Mouse (Mus musculus) G1E (cell line): ENCODE measurements around the gene Ak1. TPM values are rescaled to one million over a fixed set of nuclear protein-coding genes. Genes with fewer than 3 reads are reported as not detected.

ENCODE experiments used
- ATAC-seq: 2 replicates; pipeline ENCODE4 v1.8.0; 2016; ENCODE audit warnings: mild to moderate bottlenecking; ENCODE audit not compliant: insufficient number of reproducible peaks, poor library complexity, low FRiP score, severe bottlenecking; ENCODE audit errors: extremely low read depth
- DNase-seq: peaks from one replicate; pipeline ENCODE4 v3.0.0; 2012; ENCODE audit warnings: low spot score
- H3K27me3 ChIP-seq: 2 replicates; pipeline ENCODE4 v1.6.1; 2012; ENCODE audit warnings: mild to moderate bottlenecking, low read length, inconsistent platforms; ENCODE audit not compliant: insufficient read depth
- H3K36me3 ChIP-seq: replicated peaks from 2 replicates; pipeline ENCODE3; 2012; ENCODE audit warnings: mild to moderate bottlenecking, inconsistent platforms
- H3K4me1 ChIP-seq: 2 replicates; pipeline ENCODE4 v1.6.1; 2012; ENCODE audit warnings: low read depth, low read length, inconsistent platforms, mixed read lengths; ENCODE audit not compliant: insufficient read depth
- H3K4me3 ChIP-seq: 2 replicates; pipeline ENCODE4 v1.5.1; 2012; ENCODE audit warnings: low read depth, mild to moderate bottlenecking, inconsistent platforms, low read length, moderate library complexity, mixed read lengths
- H3K9me3 ChIP-seq: replicated peaks from 2 replicates; pipeline ENCODE4 v1.6.1; 2012; ENCODE audit warnings: inconsistent platforms
- CTCF ChIP-seq: IDR thresholded peaks from 2 replicates; pipeline ENCODE4 v1.5.1; 2012; ENCODE audit warnings: low read depth, low read length, inconsistent platforms, mixed read lengths
- GATA1 ChIP-seq: IDR thresholded peaks from 2 replicates; pipeline ENCODE4 v1.6.1; 2012; ENCODE audit warnings: borderline replicate concordance, low read length, inconsistent platforms, mixed read lengths
- GATA2 ChIP-seq: IDR thresholded peaks from 2 replicates; pipeline ENCODE4 v1.6.1; 2012; ENCODE audit warnings: low read depth, low read length, inconsistent platforms, borderline replicate concordance
- POLR2AphosphoS5 ChIP-seq: IDR thresholded peaks from 2 replicates; pipeline ENCODE4 v1.6.1; 2012; ENCODE audit warnings: low read depth, low read length, inconsistent platforms; ENCODE audit not compliant: insufficient replicate concordance
- TAL1 ChIP-seq: conservative IDR thresholded peaks from 2 replicates; pipeline ENCODE4 v1.6.1; 2012; ENCODE audit warnings: low read depth, low read length, inconsistent platforms, mixed read lengths
- polyA plus RNA-seq: library from polyadenylated mRNA; stranded (reverse); fragments of >175 nt; gene quantifications from 2 replicates; pipeline ENCODE4 v1.2.3, GENCODE M21; 2012
- total RNA-seq, 2 experiments: library from RNA; stranded (forward) in 1 of 2; stranded (reverse) in 1 of 2; fragments of 200-1000 nt in 1 of 2; fragments of >200 nt in 1 of 2; fragmentation: Nextera tagmentation in 1 of 2; gene quantifications; 2 replicates each; pipeline ENCODE4 v1.2.3; 2014 to 2017

Ak1 gene
- total and polyA plus RNA-seq, 3 experiments = 0.44 to 0.56 TPM; not detected in 1

DNA sequence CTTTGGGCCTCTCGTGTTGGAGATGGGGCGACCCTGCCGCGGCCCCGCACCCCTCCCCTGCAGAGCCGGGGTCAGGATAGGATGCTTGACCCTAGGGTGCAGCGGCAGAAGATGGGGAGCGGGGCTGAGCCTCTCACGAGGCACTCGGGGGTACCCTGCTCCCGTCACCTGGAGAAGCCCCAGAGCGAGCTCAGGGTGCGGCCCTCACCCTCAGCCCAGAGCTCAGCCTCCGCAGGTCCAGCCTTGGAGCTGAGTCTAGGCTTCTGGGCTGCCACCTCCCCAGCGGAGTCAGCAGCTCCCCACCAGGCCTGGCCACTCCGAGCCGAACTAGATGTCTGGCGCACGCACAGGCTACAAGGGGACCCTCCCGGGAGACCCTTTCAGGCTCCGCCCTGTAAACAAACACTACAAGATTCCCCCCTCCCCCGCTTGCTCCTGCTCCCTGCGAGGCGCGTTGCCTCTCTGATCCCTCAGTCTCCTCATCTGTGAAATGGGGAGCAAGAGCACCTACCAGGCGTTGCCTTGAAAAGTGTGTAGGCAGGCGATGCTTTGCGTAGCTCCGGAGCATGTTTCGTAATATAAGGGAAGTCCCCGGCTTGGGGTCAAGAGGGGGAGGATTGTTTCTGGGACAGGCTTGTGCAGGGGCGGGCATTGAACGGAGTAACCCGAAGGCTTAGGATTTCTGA lies 14.2 kb upstream of the Ak1 start:
- H3K9me3 ChIP-seq = no peaks in the 10 kb centered on the region
- H3K27me3 ChIP-seq = no peaks in the 10 kb centered on the region
- peak overlapping the region; percentile 80 for H3K4me3 ChIP-seq
- ATAC-seq = no peak
- peak; percentile 53 for DNase-seq
- H3K4me1 ChIP-seq = peaks cover 69% of the 10 kb centered on the region
- peaks cover 27% of the 10 kb centered on the region for H3K36me3 ChIP-seq
- TF ChIP-seq CTCF = no peak

GRCm38 (mm10) chr2:32608141-32608777 lies 13.3 kb upstream of the Ak1 start:
- H3K36me3 ChIP-seq = peaks cover 35% of the 10 kb centered on the region
- no peak for TF ChIP-seq CTCF
- no peak for TF ChIP-seq TAL1
- no peak for TF ChIP-seq GATA1
- TF ChIP-seq GATA2 = no peak
- no peak for TF ChIP-seq POLR2AphosphoS5
- ATAC-seq (peak; percentile 79), DNase-seq (peak; percentile 93)
- no peaks in the 10 kb centered on the region for H3K9me3 ChIP-seq
- no peaks in the 10 kb centered on the region for H3K27me3 ChIP-seq
- peaks cover 65% of the 10 kb centered on the region for H3K4me1 ChIP-seq
- peak overlapping the region; percentile 80 for H3K4me3 ChIP-seq

DNA sequence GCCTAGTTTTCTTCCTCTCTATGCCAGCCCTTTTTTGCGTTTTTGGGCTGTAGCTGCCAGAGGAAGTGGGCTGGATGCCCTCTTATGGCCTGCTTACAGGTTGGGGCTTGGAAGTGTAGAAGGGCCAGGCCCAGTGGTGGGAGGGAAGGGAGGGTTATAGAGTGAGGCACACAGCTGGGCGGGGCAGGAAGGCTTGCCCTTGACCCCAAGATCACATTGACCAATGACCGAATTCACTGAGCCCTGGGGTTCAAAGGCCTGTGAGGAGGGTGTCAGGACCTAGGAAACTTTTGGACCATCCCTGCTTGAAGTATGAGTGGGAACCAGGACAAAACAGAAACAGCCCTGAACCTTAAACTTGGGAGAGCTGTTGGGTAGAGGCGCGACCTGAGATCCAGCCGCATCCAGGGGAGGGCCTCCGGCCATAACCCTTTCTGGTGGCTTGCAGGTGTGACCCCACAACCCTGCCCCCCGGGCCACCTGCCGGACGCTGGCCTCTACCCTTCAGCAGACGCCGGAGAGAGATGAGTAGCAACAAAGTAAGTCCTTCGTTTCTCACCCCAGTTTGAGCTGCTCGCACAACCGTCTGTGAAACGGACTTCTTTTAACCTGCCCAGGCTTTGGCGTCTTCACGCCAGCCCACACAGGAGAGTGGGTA lies 12.7 kb upstream of the Ak1 start:
- H3K27me3 ChIP-seq = no peaks in the 10 kb centered on the region
- peaks cover 67% of the 10 kb centered on the region for H3K4me1 ChIP-seq
- DNase-seq (no peak), ATAC-seq (peak; percentile 29; the same call in 1 of the 2 replicates)
- no peaks in the 10 kb centered on the region for H3K9me3 ChIP-seq
- peak overlapping the region; percentile 80 for H3K4me3 ChIP-seq
- H3K36me3 ChIP-seq = peaks cover 41% of the 10 kb centered on the region
- TF ChIP-seq POLR2AphosphoS5 (no peak), GATA2 (no peak), TAL1 (no peak), GATA1 (no peak), CTCF (no peak)

DNA sequence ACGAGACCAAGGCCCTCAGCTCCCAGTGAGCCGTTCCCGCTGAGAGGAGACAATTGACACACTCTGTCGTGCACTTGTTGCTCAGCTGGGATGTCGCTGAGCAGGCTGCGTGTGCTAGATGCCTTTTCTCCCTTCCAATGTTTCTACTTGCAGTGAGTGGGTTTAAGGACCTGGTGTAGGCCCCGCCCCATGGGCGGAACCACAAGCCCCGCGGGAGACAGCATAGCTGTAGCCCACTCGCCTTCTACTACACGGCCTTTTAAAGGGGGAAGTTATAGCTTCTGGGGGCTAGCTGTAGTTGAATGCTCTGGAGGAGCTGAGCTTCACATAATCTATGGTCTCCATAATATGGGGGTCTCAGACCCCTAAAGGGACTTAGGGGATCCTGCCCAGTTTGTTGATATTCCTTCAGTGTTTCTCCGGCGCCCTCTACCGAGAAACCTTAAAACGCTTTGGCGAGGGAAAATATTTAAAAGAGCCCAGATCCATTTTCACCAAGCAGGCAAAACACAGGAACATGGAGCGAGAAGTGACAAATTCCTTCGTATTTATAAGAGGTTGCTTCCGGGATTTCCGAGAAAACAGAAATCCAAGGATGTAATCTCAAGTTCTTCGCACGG lies 10.8 kb upstream of the Ak1 start:
- no peak for TF ChIP-seq GATA2
- no peak for TF ChIP-seq GATA1
- TF ChIP-seq CTCF = no peak
- no peak for TF ChIP-seq POLR2AphosphoS5
- TF ChIP-seq TAL1 = no peak
- ATAC-seq = no peak
- Histone ChIP-seq H3K36me3 (peaks cover 57% of the 10 kb centered on the region), H3K4me3 (peak overlapping the region; percentile 60; the same call in 1 of the 2 replicates), H3K4me1 (peaks cover 63% of the 10 kb centered on the region), H3K9me3 (no peaks in the 10 kb centered on the region), H3K27me3 (no peaks in the 10 kb centered on the region)
- DNase-seq = peak; percentile 52

- Histone ChIP-seq H3K36me3 (peaks cover 72% of the 10 kb centered on the region), H3K4me3 (no peak overlapping the region), H3K27me3 (no peaks in the 10 kb centered on the region), H3K4me1 (peaks cover 53% of the 10 kb centered on the region), H3K9me3 (no peaks in the 10 kb centered on the region)
- no peak for DNase-seq
- ATAC-seq = no peak
- TF ChIP-seq TAL1 (no peak), GATA1 (no peak), GATA2 (no peak), POLR2AphosphoS5 (no peak)
Observed at GRCm38 (mm10) chr2:32612274-32612673, 9.3 kb upstream of the Ak1 start.

GRCm38 (mm10) chr2:32617109-32617508 lies 4.4 kb upstream of the Ak1 start:
- Histone ChIP-seq H3K27me3 (no peaks in the 10 kb centered on the region), H3K9me3 (peaks cover 3% of the 10 kb centered on the region), H3K36me3 (peaks cover 96% of the 10 kb centered on the region), H3K4me1 (peaks cover 23% of the 10 kb centered on the region), H3K4me3 (no peak overlapping the region)
- ATAC-seq (no peak), DNase-seq (no peak)
- TF ChIP-seq GATA1 (no peak), GATA2 (no peak), POLR2AphosphoS5 (no peak), CTCF (no peak), TAL1 (no peak)
